Mouse (Mus musculus): Measurements from ENCODE around the gene Pars2.

The Pars2 gene

GRCm38 (mm10) chr4:106634086-106634479 lies 16.8 kb upstream of the Pars2 start:
- no peak for DNase-seq (ENCODE audit: low spot score)

GRCm38 (mm10) chr4:106643483-106644217 lies 7.2 kb upstream of the Pars2 start:
- DNase-seq (ENCODE audit: low spot score), result peak; percentile 60

GRCm38 (mm10) chr4:106644218-106644610 lies 6.7 kb upstream of the Pars2 start:
- no peak for DNase-seq (ENCODE audit: low spot score)

DNA sequence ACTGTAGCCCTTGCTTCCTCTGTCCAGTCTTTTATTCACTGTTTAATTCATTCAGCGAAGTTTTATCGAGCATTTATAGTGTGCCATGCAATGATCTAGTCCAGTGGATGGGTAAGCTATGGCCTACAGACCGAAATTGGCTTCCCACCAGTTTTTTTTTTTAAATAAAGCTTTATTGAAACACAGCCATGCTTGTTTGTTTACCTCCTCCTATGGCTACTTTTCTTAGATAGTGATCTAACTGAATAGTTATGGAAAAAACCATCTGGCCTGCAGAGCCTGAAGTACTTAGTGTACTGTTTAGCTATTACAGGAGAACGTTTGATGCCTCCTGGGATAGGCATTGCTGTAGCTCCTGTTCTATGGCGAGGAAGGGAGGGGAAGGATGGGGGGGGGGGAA lies 5.1 kb upstream of the Pars2 start:
- DNase-seq (ENCODE audit: low spot score), result no peak

- DNase-seq (ENCODE audit: low spot score), result no peak
These were observed 3.7 kb upstream of the Pars2 start for GRCm38 (mm10) chr4:106647137-106647536.

GRCm38 (mm10) chr4:106652546-106652945 lies 1.7 kb downstream of the Pars2 start:
- DNase-seq (ENCODE audit: low spot score), result no peak

DNA sequence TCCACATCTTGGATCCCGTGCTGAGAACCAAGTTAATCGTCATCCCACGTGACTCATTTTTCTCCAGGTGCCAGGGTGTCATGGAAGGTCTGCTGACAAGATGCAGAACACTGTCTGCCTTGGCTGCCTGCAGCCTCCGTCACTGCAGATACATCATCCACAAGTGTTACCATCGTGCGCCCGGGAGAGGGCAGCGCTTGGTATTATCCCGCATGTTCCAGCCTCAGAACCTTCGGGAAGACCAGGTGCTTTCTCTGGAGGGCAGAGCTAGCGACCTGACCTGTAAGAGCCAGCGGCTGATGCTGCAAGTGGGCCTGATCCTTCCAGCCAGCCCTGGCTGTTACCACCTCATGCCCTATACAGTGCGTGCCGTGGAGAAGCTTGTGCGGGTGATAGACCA lies 2.2 kb downstream of the Pars2 start:
- DNase-seq (ENCODE audit: low spot score), result no peak

GRCm38 (mm10) chr4:106655681-106656080 lies 4.8 kb downstream of the Pars2 start:
- no peak for DNase-seq (ENCODE audit: low spot score)

DNA sequence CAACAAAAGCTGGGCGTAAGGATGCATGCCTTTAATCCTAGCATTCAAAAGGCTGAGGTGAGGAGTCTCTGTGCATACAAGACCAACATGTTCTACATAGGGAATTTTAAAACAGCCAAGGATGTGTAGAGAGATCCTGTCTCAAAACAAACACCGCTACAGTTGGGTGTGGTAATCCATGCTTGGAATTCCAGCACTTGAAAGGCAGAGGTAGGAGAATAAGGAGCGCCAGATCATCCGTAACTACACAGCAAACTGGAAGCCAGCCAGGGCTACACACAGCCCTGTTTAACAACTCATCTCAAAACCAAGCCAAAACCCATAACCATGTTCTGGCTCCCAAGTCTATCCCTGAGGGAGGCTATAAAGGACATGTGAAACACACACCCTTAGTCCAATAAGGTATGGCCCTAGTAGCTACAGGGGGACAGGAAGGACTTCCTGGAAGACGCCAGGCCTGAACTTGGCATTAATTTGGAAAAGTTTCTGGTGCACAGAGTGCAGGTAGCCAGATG lies 13.1 kb downstream of the Pars2 start:
- no peak for DNase-seq (ENCODE audit: low spot score)

GRCm38 (mm10) chr4:106664697-106665096 lies 13.8 kb downstream of the Pars2 start:
- DNase-seq (ENCODE audit: low spot score), result no peak

- DNase-seq (ENCODE audit: low spot score), result no peak
These were observed 14.4 kb downstream of the Pars2 start for GRCm38 (mm10) chr4:106665269-106665668.

- no peak for DNase-seq (ENCODE audit: low spot score)
These were observed 14.8 kb downstream of the Pars2 start for GRCm38 (mm10) chr4:106665673-106666072.

GRCm38 (mm10) chr4:106666546-106666945 lies 15.7 kb downstream of the Pars2 start:
- no peak for DNase-seq (ENCODE audit: low spot score)

- no peak for DNase-seq (ENCODE audit: low spot score)
These were observed 25.9 kb downstream of the Pars2 start for GRCm38 (mm10) chr4:106676749-106677148.

DNA sequence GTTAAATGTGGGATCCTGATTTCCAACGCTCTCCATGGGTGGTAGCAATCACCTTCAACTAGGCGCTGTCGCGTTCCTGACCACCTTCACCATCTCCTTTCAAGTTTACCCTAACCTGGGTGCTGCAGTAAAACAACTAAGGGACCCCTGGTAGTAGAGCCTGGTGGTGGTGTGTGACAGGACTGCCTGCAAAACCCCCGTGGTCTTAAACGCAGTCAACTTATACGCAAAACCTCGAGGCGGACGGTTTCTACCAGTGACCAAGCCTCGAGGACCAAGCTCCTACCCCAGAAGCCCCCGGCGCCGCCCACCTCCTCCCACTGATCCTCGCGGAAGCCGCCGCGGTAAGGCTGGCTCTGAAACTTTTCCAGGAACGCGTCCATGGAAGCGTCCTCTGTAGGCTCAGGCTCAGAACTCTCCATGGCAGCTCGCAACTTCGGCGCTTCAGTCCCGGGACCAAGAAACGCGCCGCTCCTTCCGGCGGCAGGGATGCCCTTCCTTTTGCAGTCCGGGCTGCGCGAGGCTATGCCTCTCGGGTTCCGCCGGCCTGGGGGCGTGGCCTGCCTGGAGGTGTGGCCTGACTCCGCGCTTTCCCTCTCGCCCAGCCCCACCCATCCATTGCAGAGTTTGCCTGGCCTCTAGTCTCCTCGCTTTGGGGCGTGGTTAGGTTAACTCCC lies 27.7 kb downstream of the Pars2 start, which contains the start of gene Ttc4:
TSS of gene Ttc4 (minus strand) at position 503 of the 677 bp plus-strand sequence.
- DNase-seq (ENCODE audit: low spot score), result peak; percentile 96

DNA sequence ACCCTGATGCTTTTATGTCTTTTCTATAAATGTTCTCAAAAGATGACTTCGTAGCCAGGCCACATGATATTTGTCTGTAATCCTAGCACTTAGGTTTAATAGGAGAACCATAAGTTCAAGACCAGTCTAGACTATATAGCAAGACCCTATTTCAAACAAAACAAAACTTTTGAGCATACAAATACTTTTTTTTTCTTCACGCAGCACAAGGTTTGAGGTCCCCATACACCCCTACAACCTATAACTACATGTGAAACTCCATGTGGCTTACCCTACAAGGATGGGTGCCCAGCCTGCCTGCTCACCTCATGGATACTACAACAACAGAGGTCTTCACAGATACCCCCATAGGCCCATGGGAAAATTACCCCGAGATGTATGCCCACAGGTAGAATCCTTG lies 28.3 kb downstream of the Pars2 start:
- DNase-seq (ENCODE audit: low spot score), result no peak

DNA sequence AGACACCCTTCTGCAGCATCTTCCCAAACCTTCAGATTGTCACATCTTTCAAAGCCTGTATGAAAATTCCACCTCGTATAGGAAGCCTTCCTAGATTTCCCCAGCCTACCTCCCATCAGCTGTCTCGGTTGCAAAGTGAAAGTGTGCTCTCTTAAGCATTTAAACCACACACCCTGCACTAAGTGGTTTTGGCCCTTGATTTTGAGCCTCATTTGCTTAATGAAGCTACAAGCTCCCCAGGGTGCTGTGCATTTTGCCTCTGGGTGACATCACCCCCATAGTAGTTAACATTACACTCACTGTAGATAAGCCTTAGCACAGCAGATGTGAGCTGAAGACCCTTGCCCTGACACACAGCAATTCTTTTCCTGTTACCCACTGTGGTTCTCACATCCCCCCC lies 30.1 kb downstream of the Pars2 start:
- DNase-seq (ENCODE audit: low spot score), result no peak

DNA sequence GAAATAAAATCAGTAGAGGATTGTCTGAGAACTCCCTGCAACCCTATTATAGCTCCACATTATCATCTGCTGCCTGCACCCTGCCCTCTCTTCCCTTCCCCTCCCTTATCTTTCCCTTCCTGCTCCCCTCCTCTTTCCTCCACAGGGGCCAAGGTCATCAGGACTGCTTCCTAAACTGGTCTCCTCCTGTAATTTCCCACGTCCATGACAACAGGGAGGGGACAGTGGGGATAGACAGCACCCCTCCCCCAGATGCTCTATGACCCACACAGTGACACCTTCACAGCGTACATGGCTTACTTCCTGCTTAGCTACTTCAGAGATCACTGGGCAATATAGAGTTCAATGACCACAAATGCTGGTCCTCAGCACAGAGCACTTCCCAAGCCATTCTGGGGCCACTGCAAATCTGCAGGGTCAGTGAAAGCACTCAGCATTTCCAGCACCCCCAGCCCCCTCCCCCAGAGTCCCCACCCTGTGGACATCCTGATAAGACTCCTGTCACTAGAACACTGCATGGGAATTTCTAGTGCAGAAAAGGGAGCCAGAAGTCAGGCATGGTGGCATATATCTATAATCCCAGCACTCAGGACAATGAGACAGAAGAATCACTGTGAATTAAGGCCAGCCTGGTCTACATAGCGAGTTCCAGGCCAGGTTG lies 37.9 kb downstream of the Pars2 start:
- DNase-seq (ENCODE audit: low spot score), result no peak

DNA sequence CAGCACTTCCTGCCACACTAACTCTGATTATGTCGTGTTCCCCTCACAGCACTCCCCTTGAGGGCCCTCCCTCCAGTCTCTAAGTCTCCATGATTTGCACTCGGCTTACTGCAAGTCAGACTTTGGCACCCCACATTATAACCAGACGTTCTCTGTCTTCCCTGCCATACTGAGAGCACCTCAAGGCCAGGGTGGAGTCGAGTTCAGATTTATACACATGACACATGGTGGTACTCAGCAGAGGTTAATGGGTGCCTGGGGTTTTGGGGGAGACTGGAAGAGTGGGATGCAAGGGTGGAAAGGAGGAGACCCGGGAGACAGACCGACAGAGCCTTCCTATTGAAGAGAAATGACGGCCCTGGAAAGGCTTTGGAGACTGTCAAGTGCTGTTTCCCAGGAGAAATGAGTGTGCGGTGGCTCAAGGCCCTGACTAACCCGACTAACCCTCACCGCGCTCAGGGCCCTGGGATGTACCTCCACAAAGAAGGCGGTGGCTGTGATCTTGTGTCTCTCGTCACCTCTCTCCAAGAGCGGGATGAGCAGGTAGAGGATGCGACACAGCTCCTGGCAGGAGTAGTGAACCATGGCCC lies 43.1 kb downstream of the Pars2 start:
- DNase-seq (ENCODE audit: low spot score), result no peak

- DNase-seq (ENCODE audit: low spot score), result no peak
These were observed 49.1 kb downstream of the Pars2 start for GRCm38 (mm10) chr4:106699989-106700388.

GRCm38 (mm10) chr4:106700798-106701197 lies 49.9 kb downstream of the Pars2 start:
- no peak for DNase-seq (ENCODE audit: low spot score)

GRCm38 (mm10) chr4:106703956-106704355 lies 53.1 kb downstream of the Pars2 start:
- DNase-seq (ENCODE audit: low spot score), result no peak

GRCm38 (mm10) chr4:106704416-106704815 lies 53.5 kb downstream of the Pars2 start:
- DNase-seq (ENCODE audit: low spot score), result no peak

All from testis, postnatal 10 days (tissue).